9 mouse cellular contexts compared by ENCODE assay signal in genomic region chr19:45097868-45098267, GRCm38 (mm10). TPM values are rescaled to one million over a fixed set of nuclear protein-coding genes. Genes with fewer than 3 reads are reported as not detected.
A peak's percentile ranks its signal among the peaks of the same experiment; 100 is the strongest.
DNase-seq lines count a peak whose midpoint lies in the region; ATAC-seq and TF ChIP-seq lines count a peak whose summit lies in the region.
"Had no signal": no experiment of that assay in that cellular context is flagged by ENCODE, and none has a peak within 500 bp of the region (broad histone marks: within the 10 kb centered on the region; RNA-seq: fewer than 3 reads in every experiment).

No protein-coding gene starts in this region.

- 13% methylated on average over 11 of the region's 11 CpGs for WGBS in heart, postnatal 0 days
- WGBS in heart, embryonic 10.5 days, result 21% methylated on average over 11 of the region's 11 CpGs

- no peak for ATAC-seq in heart, postnatal 0 days (ENCODE audit: insufficient read depth, low read depth)
- no peak for ATAC-seq in inflammation-experienced regulatory T-cells, adult 6 months

- no peaks in the 10 kb centered on the region for H3K36me3 ChIP-seq in heart, postnatal 0 days (replicated peaks; ENCODE audit: control insufficient read depth, insufficient read depth, low read length)
- H3K36me3 ChIP-seq in heart, embryonic 10.5 days, result no peaks in the 10 kb centered on the region

- H3K9me3 ChIP-seq in heart, postnatal 0 days (replicated peaks; ENCODE audit: control insufficient read depth, low read length), result no peaks in the 10 kb centered on the region
- no peaks in the 10 kb centered on the region for H3K9me3 ChIP-seq in heart, embryonic 10.5 days

- no peak overlapping the region for H3K4me3 ChIP-seq in heart, postnatal 0 days (ENCODE audit: low read depth, low read length)
- H3K4me3 ChIP-seq in heart, embryonic 10.5 days, result no peak overlapping the region

- TF ChIP-seq EP300 in heart, postnatal 0 days (IDR thresholded peaks at IDR 0.05; ENCODE audit: low read depth), result no peak

- no peaks in the 10 kb centered on the region for H3K4me1 ChIP-seq in heart, postnatal 0 days (ENCODE audit: control insufficient read depth, insufficient read depth)
- no peaks in the 10 kb centered on the region for H3K4me1 ChIP-seq in heart, embryonic 10.5 days

- H3K27me3 ChIP-seq in heart, postnatal 0 days (ENCODE audit: control insufficient read depth, insufficient read depth, low read length), result 0 out of 2 replicates have a peak, but pooled peaks cover 7% of the 10 kb centered on the region
- peaks cover 14% of the 10 kb centered on the region for H3K27me3 ChIP-seq in heart, embryonic 10.5 days (ENCODE audit: insufficient read depth, poor library complexity, severe bottlenecking)

- no peak overlapping the region for H3K4me2 ChIP-seq in heart, postnatal 0 days (ENCODE audit: low read depth, low read length)

- peak; percentile 57 for DNase-seq in heart, postnatal 0 days (ENCODE audit: low spot score)
- DNase-seq in heart, embryonic 10.5 days (ENCODE audit: low spot score), result no peak
- peak; percentile 51 for DNase-seq in A20 (ENCODE audit: low read depth, low spot score)
- peak; percentile 64 to 76 for DNase-seq in adrenal gland, postnatal 36 days
- peak; percentile 45 for DNase-seq in lung, postnatal 36 days
- no peak for DNase-seq in right cerebral cortex, adult 18-20 months
- no peak for DNase-seq in spleen, adult 18-20 months

- TF ChIP-seq CTCF in heart, postnatal 0 days (IDR thresholded peaks at IDR 0.05; ENCODE audit: low read depth), result no peak

- no peak overlapping the region for H3K9ac ChIP-seq in heart, postnatal 0 days (replicated peaks; ENCODE audit: low read depth, low read length)

- no peak overlapping the region for H3K27ac ChIP-seq in heart, postnatal 0 days (ENCODE audit: low read depth)
- H3K27ac ChIP-seq in heart, embryonic 10.5 days, result no peak overlapping the region

RNA-seq across cellular contexts. Expression of gene Kazald1, which starts 22.8 kb away (rescaled TPM):
- total RNA-seq in heart, postnatal 0 days (2014; rRNA removed; ENCODE audit: low replicate concordance), result 0.35 and 21.7 TPM in 2 replicates
- polyA plus RNA-seq in heart, postnatal 0 days (2015; fragmentation: Nextera tagmentation; extraction: Ambion mirVana), result 10.3 and 14.1 TPM in 2 replicates
- 3.3 and 6.3 TPM in 2 replicates for polyA plus RNA-seq in heart, embryonic 10.5 days (2016; fragmentation: Nextera tagmentation; extraction: Ambion mirVana)
- 1 to 10 TPM; 3.9 to 6.6 TPM for total RNA-seq in adrenal gland, postnatal 36 days (2021)
- polyA plus RNA-seq in inflammation-experienced regulatory T-cells, adult 6 months (2017; shearing (Covaris generic)), result 1 to 10 TPM in 1 of 3 experiments, under 1 TPM in 2; 0.21 to 1.0 (median 0.56) TPM

RNA-seq across cellular contexts. Expression of gene Sfxn3, which starts 50.6 kb away (rescaled TPM):
- total RNA-seq in heart, postnatal 0 days (2014; rRNA removed; ENCODE audit: low replicate concordance), result 12.8 and 16.2 TPM in 2 replicates
- 11.3 and 12.4 TPM in 2 replicates for polyA plus RNA-seq in heart, postnatal 0 days (2015; fragmentation: Nextera tagmentation; extraction: Ambion mirVana)
- 11.8 and 13.4 TPM in 2 replicates for polyA plus RNA-seq in heart, embryonic 10.5 days (2016; fragmentation: Nextera tagmentation; extraction: Ambion mirVana)
- total RNA-seq in adrenal gland, postnatal 36 days (2021), result 10 to 100 TPM; 63.9 to 66.5 TPM
- polyA plus RNA-seq in inflammation-experienced regulatory T-cells, adult 6 months (2017; shearing (Covaris generic)), result 10 to 100 TPM; 61.5 to 97.7 (median 97.5) TPM

RNA-seq across cellular contexts. Expression of gene Pdzd7, which starts 52.4 kb away (rescaled TPM):
- total RNA-seq in heart, postnatal 0 days (2014; rRNA removed; ENCODE audit: low replicate concordance), result 0.65 TPM in 1 of 2 replicates, not detected in the other
- 0.10 and 0.11 TPM in 2 replicates for polyA plus RNA-seq in heart, postnatal 0 days (2015; fragmentation: Nextera tagmentation; extraction: Ambion mirVana)
- polyA plus RNA-seq in heart, embryonic 10.5 days (2016; fragmentation: Nextera tagmentation; extraction: Ambion mirVana), result 0.34 and 0.55 TPM in 2 replicates
- total RNA-seq in adrenal gland, postnatal 36 days (2021), result under 1 TPM; 0.13 to 0.23 TPM
- not detected for polyA plus RNA-seq in inflammation-experienced regulatory T-cells, adult 6 months (2017; shearing (Covaris generic))

RNA-seq across cellular contexts. Expression of gene Tlx1, which starts 52.6 kb away (rescaled TPM):
- 0.34 and 1.3 TPM in 2 replicates for total RNA-seq in heart, postnatal 0 days (2014; rRNA removed; ENCODE audit: low replicate concordance)
- 0.31 and 0.33 TPM in 2 replicates for polyA plus RNA-seq in heart, postnatal 0 days (2015; fragmentation: Nextera tagmentation; extraction: Ambion mirVana)
- polyA plus RNA-seq in heart, embryonic 10.5 days (2016; fragmentation: Nextera tagmentation; extraction: Ambion mirVana), result 1.0 and 4.1 TPM in 2 replicates
- total RNA-seq in adrenal gland, postnatal 36 days (2021), result not detected
- polyA plus RNA-seq in inflammation-experienced regulatory T-cells, adult 6 months (2017; shearing (Covaris generic)), result not detected
- polyA plus RNA-seq: neural tube, embryonic 14.5 days had no signal

Comparison
In these comparisons a context has a peak if more than half of its experiments do, and no peak if none do; other contexts are left out.
1. DNase-seq: peak in heart, postnatal 0 days (single experiment), A20 (single experiment), adrenal gland, postnatal 36 days (2 of 2) and lung, postnatal 36 days (single experiment); none in heart, embryonic 10.5 days (single experiment), right cerebral cortex, adult 18-20 months (single experiment) and spleen, adult 18-20 months (0 of 2).